Mouse (Mus musculus) v-Abl transformed pro-B cells (cell line): ENCODE measurements around the gene Ddx47.

Experiments
- in situ Hi-C, 2 experiments: fragments of 400-800 bp; cut with MboI; formaldehyde crosslinking; loops; one replicate each; pipeline ENCODE4 v1.15.1; 2025; ENCODE audit not compliant: unreplicated experiment in 2 of 2

Ddx47 gene

GRCm38 (mm10) chr6:135064621-135065020, 53.2 kb downstream of the Ddx47 start:
- in situ Hi-C loops: no loop called here

- in situ Hi-C loops: no loop called here
These were observed 54.0 kb downstream of the Ddx47 start, which contains the start of gene Gprc5a for GRCm38 (mm10) chr6:135065236-135065957. Gene Gprc5a (plus strand): TSS chr6:135065651.

DNA sequence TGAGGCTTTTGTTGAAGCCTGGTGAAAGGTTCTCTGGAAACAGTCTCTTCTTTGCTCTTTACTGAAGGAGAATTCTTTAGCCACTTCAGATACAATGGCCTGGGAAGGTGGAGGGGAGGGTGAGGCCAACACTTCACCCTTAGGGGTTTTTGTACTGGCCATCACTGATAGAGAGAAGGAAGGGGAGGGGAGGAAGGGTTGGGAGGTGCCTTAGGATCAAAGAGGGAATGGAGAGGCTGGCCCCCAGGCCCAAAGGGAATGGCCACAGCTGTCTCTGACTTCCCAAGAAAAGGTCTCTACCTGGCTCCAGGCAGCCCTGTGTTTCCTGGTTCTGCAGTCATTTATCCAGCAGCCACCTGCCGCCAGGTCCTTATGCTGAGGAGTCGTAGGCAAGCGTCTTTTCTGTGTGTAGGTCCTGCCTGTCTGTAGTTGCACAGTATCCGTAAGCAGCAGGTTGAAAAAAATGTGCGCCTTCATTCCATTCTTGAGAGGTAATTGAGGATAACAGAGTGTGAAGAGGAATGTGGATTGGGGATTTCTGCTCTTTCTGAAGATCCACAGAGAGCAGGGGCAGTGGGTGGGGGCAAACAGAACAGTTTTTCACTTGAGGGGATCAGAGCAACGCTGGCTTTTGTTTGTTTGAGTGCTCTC, 55.5 kb downstream of the Ddx47 start:
- in situ Hi-C loops: no loop called here

GRCm38 (mm10) chr6:135068221-135068620, 56.8 kb downstream of the Ddx47 start:
- in situ Hi-C loops: no loop called here

GRCm38 (mm10) chr6:135069856-135070255, 58.4 kb downstream of the Ddx47 start:
- in situ Hi-C loops: no loop called here

GRCm38 (mm10) chr6:135070347-135070746, 58.9 kb downstream of the Ddx47 start:
- in situ Hi-C loops: no loop called here
